Mouse (Mus musculus): ENCODE data around the gene D430041D05Rik. TPM values are rescaled to one million over a fixed set of nuclear protein-coding genes. Genes with fewer than 3 reads are reported as not detected.

Gene D430041D05Rik
- total RNA-seq, 1 experiment = 0.54 TPM

- H3K9me3 ChIP-seq (ENCODE audit: control insufficient read depth, insufficient read depth, low read depth, low read length) = no peaks in the 10 kb centered on the region
- no peak for DNase-seq (ENCODE audit: low read depth, low spot score)
- H3K27ac ChIP-seq (ENCODE audit: insufficient read depth, low read depth, low read length, poor library complexity, severe bottlenecking) = no peak overlapping the region
- H3K36me3 ChIP-seq (ENCODE audit: control insufficient read depth, insufficient read depth, low read length, poor library complexity, severe bottlenecking) = no peaks in the 10 kb centered on the region
- H3K4me1 ChIP-seq (ENCODE audit: control insufficient read depth in 2 of 2, insufficient read depth in 2 of 2, low read length in 2 of 2, poor library complexity in 1 of 2) = no peaks in the 10 kb centered on the region
- in situ Hi-C loops (cut with MboI; ENCODE audit: low sequenced_read_pairs in 2 of 2, unreplicated experiment in 2 of 2) = no loop called here
- TF ChIP-seq CHD2 (IDR thresholded peaks at IDR 0.05; ENCODE audit: low read depth, low read length) (no peak), ZC3H11A (IDR thresholded peaks at IDR 0.05; ENCODE audit: borderline replicate concordance, low read depth, low read length) (no peak), MAFK (IDR thresholded peaks at IDR 0.05; ENCODE audit: insufficient read depth, low read depth, low read length) (no peak), HCFC1 (IDR thresholded peaks at IDR 0.05; ENCODE audit: borderline replicate concordance, insufficient read depth, low read length) (no peak), ZNF384 (IDR thresholded peaks at IDR 0.05; ENCODE audit: low read depth, low read length) (no peak)
- no peak overlapping the region for H3K9ac ChIP-seq (ENCODE audit: insufficient read depth, low read depth, low read length, poor library complexity, severe bottlenecking)
- H3K4me3 ChIP-seq (ENCODE audit: insufficient read depth in 1 of 2, low read depth in 1 of 2, low read length in 2 of 2, poor library complexity in 1 of 2, severe bottlenecking in 1 of 2) = no peak overlapping the region
Observed at GRCm38 (mm10) chr2:104419411-104419810, 8.6 kb upstream of the D430041D05Rik start.

- no peak overlapping the region for H3K4me3 ChIP-seq (ENCODE audit: insufficient read depth in 1 of 2, low read depth in 1 of 2, low read length in 2 of 2, poor library complexity in 1 of 2, severe bottlenecking in 1 of 2)
- H3K4me1 ChIP-seq (ENCODE audit: control insufficient read depth in 2 of 2, insufficient read depth in 2 of 2, low read length in 2 of 2, poor library complexity in 1 of 2) = no peaks in the 10 kb centered on the region
- in situ Hi-C loops (cut with MboI; ENCODE audit: low sequenced_read_pairs in 2 of 2, unreplicated experiment in 2 of 2) = no loop called here
- H3K36me3 ChIP-seq (ENCODE audit: control insufficient read depth, insufficient read depth, low read length, poor library complexity, severe bottlenecking) = no peaks in the 10 kb centered on the region
- H3K9me3 ChIP-seq (ENCODE audit: control insufficient read depth, insufficient read depth, low read depth, low read length) = no peaks in the 10 kb centered on the region
- DNase-seq (ENCODE audit: low read depth, low spot score) = no peak
- no peak for TF ChIP-seq ZNF384 (IDR thresholded peaks at IDR 0.05; ENCODE audit: low read depth, low read length)
- no peak for TF ChIP-seq HCFC1 (IDR thresholded peaks at IDR 0.05; ENCODE audit: borderline replicate concordance, insufficient read depth, low read length)
- no peak for TF ChIP-seq ZC3H11A (IDR thresholded peaks at IDR 0.05; ENCODE audit: borderline replicate concordance, low read depth, low read length)
- TF ChIP-seq MAFK (IDR thresholded peaks at IDR 0.05; ENCODE audit: insufficient read depth, low read depth, low read length) = no peak
- TF ChIP-seq CHD2 (IDR thresholded peaks at IDR 0.05; ENCODE audit: low read depth, low read length) = no peak
- H3K27ac ChIP-seq (ENCODE audit: insufficient read depth, low read depth, low read length, poor library complexity, severe bottlenecking) = no peak overlapping the region
- H3K9ac ChIP-seq (ENCODE audit: insufficient read depth, low read depth, low read length, poor library complexity, severe bottlenecking) = no peak overlapping the region
Observed at GRCm38 (mm10) chr2:104413011-104413410, 2.2 kb upstream of the D430041D05Rik start.

GRCm38 (mm10) chr2:104412496-104412895 is 1.7 kb upstream of the D430041D05Rik start:
- DNase-seq (ENCODE audit: low read depth, low spot score) = no peak
- no peak for TF ChIP-seq CHD2 (IDR thresholded peaks at IDR 0.05; ENCODE audit: low read depth, low read length)
- no peak for TF ChIP-seq MAFK (IDR thresholded peaks at IDR 0.05; ENCODE audit: insufficient read depth, low read depth, low read length)
- TF ChIP-seq HCFC1 (IDR thresholded peaks at IDR 0.05; ENCODE audit: borderline replicate concordance, insufficient read depth, low read length) = no peak
- no peak for TF ChIP-seq ZNF384 (IDR thresholded peaks at IDR 0.05; ENCODE audit: low read depth, low read length)
- no peak for TF ChIP-seq ZC3H11A (IDR thresholded peaks at IDR 0.05; ENCODE audit: borderline replicate concordance, low read depth, low read length)
- Histone ChIP-seq H3K4me3 (ENCODE audit: insufficient read depth in 1 of 2, low read depth in 1 of 2, low read length in 2 of 2, poor library complexity in 1 of 2, severe bottlenecking in 1 of 2) (no peak overlapping the region), H3K4me1 (ENCODE audit: control insufficient read depth in 2 of 2, insufficient read depth in 2 of 2, low read length in 2 of 2, poor library complexity in 1 of 2) (no peaks in the 10 kb centered on the region), H3K9me3 (ENCODE audit: control insufficient read depth, insufficient read depth, low read depth, low read length) (no peaks in the 10 kb centered on the region), H3K9ac (ENCODE audit: insufficient read depth, low read depth, low read length, poor library complexity, severe bottlenecking) (no peak overlapping the region), H3K36me3 (ENCODE audit: control insufficient read depth, insufficient read depth, low read length, poor library complexity, severe bottlenecking) (no peaks in the 10 kb centered on the region), H3K27ac (ENCODE audit: insufficient read depth, low read depth, low read length, poor library complexity, severe bottlenecking) (no peak overlapping the region)
- in situ Hi-C loops (cut with MboI; ENCODE audit: low sequenced_read_pairs in 2 of 2, unreplicated experiment in 2 of 2) = no loop called here

DNA sequence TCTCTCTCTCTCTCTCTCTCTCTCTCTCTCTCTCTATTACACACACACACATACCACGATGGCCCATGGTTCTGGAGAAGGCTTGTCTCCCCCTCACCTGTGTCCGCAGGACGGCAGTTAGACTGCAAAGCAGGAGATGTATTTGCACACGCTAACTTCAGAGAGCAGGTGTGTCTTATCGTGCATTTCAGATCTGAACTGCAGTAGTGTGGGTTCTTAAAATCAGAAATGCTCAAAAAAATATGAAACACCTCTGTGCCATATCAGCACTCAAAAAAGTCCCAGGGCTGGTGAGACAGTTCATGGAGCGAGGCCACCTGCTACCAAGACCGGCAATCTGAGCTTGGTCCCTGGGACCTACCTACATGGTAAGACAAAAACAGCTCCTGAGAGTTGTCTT is 993 bp upstream of the D430041D05Rik start:
- H3K4me1 ChIP-seq (ENCODE audit: control insufficient read depth in 2 of 2, insufficient read depth in 2 of 2, low read length in 2 of 2, poor library complexity in 1 of 2) = no peaks in the 10 kb centered on the region
- TF ChIP-seq CHD2 (IDR thresholded peaks at IDR 0.05; ENCODE audit: low read depth, low read length) (no peak), MAFK (IDR thresholded peaks at IDR 0.05; ENCODE audit: insufficient read depth, low read depth, low read length) (no peak), HCFC1 (IDR thresholded peaks at IDR 0.05; ENCODE audit: borderline replicate concordance, insufficient read depth, low read length) (no peak), ZNF384 (IDR thresholded peaks at IDR 0.05; ENCODE audit: low read depth, low read length) (no peak), ZC3H11A (IDR thresholded peaks at IDR 0.05; ENCODE audit: borderline replicate concordance, low read depth, low read length) (no peak)
- H3K9ac ChIP-seq (ENCODE audit: insufficient read depth, low read depth, low read length, poor library complexity, severe bottlenecking) = no peak overlapping the region
- no peaks in the 10 kb centered on the region for H3K9me3 ChIP-seq (ENCODE audit: control insufficient read depth, insufficient read depth, low read depth, low read length)
- H3K27ac ChIP-seq (ENCODE audit: insufficient read depth, low read depth, low read length, poor library complexity, severe bottlenecking) = no peak overlapping the region
- H3K36me3 ChIP-seq (ENCODE audit: control insufficient read depth, insufficient read depth, low read length, poor library complexity, severe bottlenecking) = no peaks in the 10 kb centered on the region
- DNase-seq (ENCODE audit: low read depth, low spot score) = no peak
- no peak overlapping the region for H3K4me3 ChIP-seq (ENCODE audit: insufficient read depth in 1 of 2, low read depth in 1 of 2, low read length in 2 of 2, poor library complexity in 1 of 2, severe bottlenecking in 1 of 2)
- in situ Hi-C loops (cut with MboI; ENCODE audit: low sequenced_read_pairs in 2 of 2, unreplicated experiment in 2 of 2) = no loop called here

All from ES-E14 (cell line).